Mouse (Mus musculus) forebrain, embryonic 10.5 days (tissue): ENCODE measurements around the gene Nol11. TPM values are rescaled to one million over a fixed set of nuclear protein-coding genes. Genes with fewer than 3 reads are reported as not detected.

Source experiments
- DNase-seq: peaks from one replicate; pipeline ENCODE4 v3.0.0-alpha.2; 2017; ENCODE audit warnings: low spot score; ENCODE audit errors: extremely low spot score
- H3K27ac ChIP-seq: fragments of 300-500 bp; sonication (generic); 2 replicates; pipeline ENCODE4 v1.5.1; 2016; ENCODE audit warnings: mild to moderate bottlenecking
- H3K27me3 ChIP-seq: fragments of 300-500 bp; sonication (generic); 2 replicates; pipeline ENCODE4 v1.6.1; 2016; ENCODE audit warnings: mild to moderate bottlenecking; ENCODE audit not compliant: poor library complexity, severe bottlenecking
- H3K36me3 ChIP-seq: fragments of 300-500 bp; sonication (generic); replicated peaks from 2 replicates; pipeline ENCODE4 v1.6.1; 2016; ENCODE audit warnings: mild to moderate bottlenecking, moderate library complexity
- H3K4me1 ChIP-seq: fragments of 300-500 bp; sonication (generic); 2 replicates; pipeline ENCODE4 v1.6.1; 2016
- H3K4me3 ChIP-seq: fragments of 300-500 bp; sonication (generic); 2 replicates; pipeline ENCODE4 v1.5.1; 2016; ENCODE audit warnings: mild to moderate bottlenecking, moderate library complexity
- H3K9me3 ChIP-seq: fragments of 300-500 bp; sonication (generic); 2 replicates; pipeline ENCODE4 v1.6.1; 2016; ENCODE audit warnings: mild to moderate bottlenecking, moderate library complexity
- WGBS: fragments of 180-500 bp; shearing (Covaris S2); methylation state at CpG from one replicate; pipeline ENCODE4 v1.1.7; 2016; 5-methylcytosine and 5-hydroxymethylcytosine counted together
- polyA plus RNA-seq: library from polyadenylated mRNA; unstranded; fragments of >200 nt; fragmentation: Nextera tagmentation; extraction: Ambion mirVana; gene quantifications from 2 replicates; pipeline ENCODE4 v1.2.1, GENCODE M21; 2016

Nol11 gene
- polyA plus RNA-seq, 1 experiment from 2014 or later = 84.4 TPM

GRCm38 (mm10) chr11:107125011-107125410, 64.2 kb downstream of the Nol11 start:
- peaks cover 50% of the 10 kb centered on the region for H3K36me3 ChIP-seq
- peaks cover 27% of the 10 kb centered on the region for H3K4me1 ChIP-seq
- no peaks in the 10 kb centered on the region for H3K9me3 ChIP-seq
- H3K27ac ChIP-seq = no peak overlapping the region
- no peak overlapping the region for H3K4me3 ChIP-seq
- DNase-seq = no peak
- WGBS = 94% methylated on average over 4 of the region's 4 CpGs
- no peaks in the 10 kb centered on the region for H3K27me3 ChIP-seq

GRCm38 (mm10) chr11:107124327-107124731, 64.9 kb downstream of the Nol11 start:
- Histone ChIP-seq H3K36me3 (peaks cover 50% of the 10 kb centered on the region), H3K9me3 (no peaks in the 10 kb centered on the region), H3K4me1 (peaks cover 20% of the 10 kb centered on the region), H3K27ac (peak overlapping the region; percentile 12; the same call in 1 of the 2 replicates), H3K27me3 (no peaks in the 10 kb centered on the region), H3K4me3 (no peak overlapping the region)
- DNase-seq = no peak
- 63% methylated on average over 7 of the region's 7 CpGs for WGBS

DNA sequence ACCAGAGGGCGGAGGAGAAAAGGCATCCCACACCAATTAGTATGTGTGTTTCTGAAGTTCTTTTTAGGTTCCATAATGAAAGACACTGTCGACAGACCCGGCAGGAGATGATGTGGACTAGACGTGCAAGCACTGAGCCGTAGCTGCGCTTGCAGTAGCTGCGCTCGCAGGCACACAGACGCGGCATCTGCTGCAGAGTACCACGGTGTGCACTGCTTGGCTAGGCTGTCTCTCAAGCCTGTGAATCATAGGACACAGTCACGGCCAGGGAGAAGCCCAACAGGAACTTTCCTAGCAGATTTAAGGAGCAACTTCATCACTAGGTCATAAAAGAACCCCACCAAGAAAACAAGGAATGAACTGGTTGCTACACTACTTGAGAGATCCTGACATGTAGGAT, 71.4 kb downstream of the Nol11 start:
- 91% methylated on average over 12 of the region's 12 CpGs for WGBS
- H3K4me1 ChIP-seq = peaks cover 33% of the 10 kb centered on the region
- no peak overlapping the region for H3K27ac ChIP-seq

More for the DNA sequence above, 71.4 kb downstream of the Nol11 start:
- no peak for DNase-seq
- Histone ChIP-seq H3K36me3 (peaks cover 12% of the 10 kb centered on the region), H3K4me3 (no peak overlapping the region), H3K9me3 (no peaks in the 10 kb centered on the region), H3K27me3 (no peaks in the 10 kb centered on the region)

Other genes with a start within 250 kb of the Nol11 start
- 799 and 813 TPM in 2 replicates for gene Kpna2, start 189.8 kb downstream of the Nol11 start, polyA plus RNA-seq
- gene 1810010H24Rik, start 163.7 kb downstream of the Nol11 start, polyA plus RNA-seq = 1.4 and 1.7 TPM in 2 replicates
- gene Bptf, start 57.3 kb downstream of the Nol11 start, polyA plus RNA-seq = 32.5 and 35.7 TPM in 2 replicates